Mouse (Mus musculus) midbrain, embryonic 16.5 days (tissue): ENCODE data around the gene Il6ra. TPM values are rescaled to one million over a fixed set of nuclear protein-coding genes. Genes with fewer than 3 reads are reported as not detected.

Source experiments
- ATAC-seq: fragments of 200-750 bp; cut with Nextera tagmentation; 2 replicates; pipeline ENCODE4 v1.8.0; 2017; ENCODE audit warnings: moderate TSS enrichment
- H3K27ac ChIP-seq: fragments of 300-500 bp; sonication (generic); 2 replicates; pipeline ENCODE4 v1.5.1; 2014; ENCODE audit warnings: mild to moderate bottlenecking, low read length, mixed read lengths
- H3K27me3 ChIP-seq: fragments of 300-500 bp; sonication (generic); 2 replicates; pipeline ENCODE4 v1.6.1; 2014; ENCODE audit warnings: low read depth, low read length, mixed read lengths; ENCODE audit not compliant: control insufficient read depth, insufficient read depth
- H3K36me3 ChIP-seq: fragments of 300-500 bp; sonication (generic); 2 replicates; pipeline ENCODE4 v1.6.1; 2014; ENCODE audit warnings: mild to moderate bottlenecking, low read length, moderate library complexity, mixed read lengths; ENCODE audit not compliant: control insufficient read depth, insufficient read depth
- H3K4me1 ChIP-seq: fragments of 300-500 bp; sonication (generic); 2 replicates; pipeline ENCODE4 v1.6.1; 2014; ENCODE audit warnings: mild to moderate bottlenecking, low read length, mixed read lengths; ENCODE audit not compliant: control insufficient read depth, insufficient read depth
- H3K4me2 ChIP-seq: fragments of 300-500 bp; sonication (generic); 2 replicates; pipeline ENCODE4 v1.6.1; 2014; ENCODE audit warnings: mild to moderate bottlenecking, low read length, mixed read lengths
- H3K4me3 ChIP-seq: fragments of 300-500 bp; sonication (generic); 2 replicates; pipeline ENCODE4 v1.5.1; 2014; ENCODE audit warnings: low read depth, mild to moderate bottlenecking, low read length, moderate library complexity, mixed read lengths
- H3K9ac ChIP-seq: fragments of 300-500 bp; sonication (generic); 2 replicates; pipeline ENCODE4 v1.6.1; 2014; ENCODE audit warnings: low read depth, low read length, mixed read lengths
- H3K9me3 ChIP-seq: fragments of 300-500 bp; sonication (generic); replicated peaks from 2 replicates; pipeline ENCODE4 v1.6.1; 2014; ENCODE audit warnings: mild to moderate bottlenecking, low read length, mixed read lengths; ENCODE audit not compliant: control insufficient read depth, poor library complexity, severe bottlenecking
- WGBS: fragments of 180-500 bp; shearing (Covaris S2); extraction: QIAGEN DNeasy Blood & Tissue Kit; methylation state at CpG from one replicate; pipeline ENCODE4 v1.1.7; 2014; 5-methylcytosine and 5-hydroxymethylcytosine counted together
- polyA plus RNA-seq: library from polyadenylated mRNA; unstranded; fragments of >200 nt; fragmentation: Nextera tagmentation; extraction: Ambion mirVana; gene quantifications from 2 replicates; pipeline ENCODE4 v1.2.1, GENCODE M21; 2015

Gene Il6ra
- polyA plus RNA-seq, 1 experiment from 2014 or later: 0.75 TPM

DNA sequence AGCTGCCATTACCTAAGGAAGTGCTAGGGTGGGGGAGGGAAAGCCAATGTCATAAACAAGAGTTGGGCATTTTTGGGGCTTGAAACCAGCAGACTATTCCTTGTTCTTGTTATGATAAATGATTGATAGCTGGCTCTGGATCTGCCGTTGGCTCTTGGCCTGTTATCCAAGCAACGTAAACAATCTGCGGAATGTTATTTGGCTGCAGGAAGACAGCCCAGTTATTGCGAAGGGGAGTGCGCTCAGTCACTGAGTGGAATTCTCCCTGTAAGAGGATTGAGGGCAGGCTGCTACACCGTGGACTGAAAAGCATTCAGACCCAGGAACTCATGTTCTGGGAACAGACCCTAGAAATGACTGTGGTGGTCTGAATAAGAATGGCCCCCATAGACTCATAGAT lies 40.3 kb downstream of the Il6ra start:
- H3K27me3 ChIP-seq: 0 out of 2 replicates have a peak, but pooled peaks cover 3% of the 10 kb centered on the region
- H3K4me2 ChIP-seq: no peak overlapping the region
- ATAC-seq: no peak

DNA sequence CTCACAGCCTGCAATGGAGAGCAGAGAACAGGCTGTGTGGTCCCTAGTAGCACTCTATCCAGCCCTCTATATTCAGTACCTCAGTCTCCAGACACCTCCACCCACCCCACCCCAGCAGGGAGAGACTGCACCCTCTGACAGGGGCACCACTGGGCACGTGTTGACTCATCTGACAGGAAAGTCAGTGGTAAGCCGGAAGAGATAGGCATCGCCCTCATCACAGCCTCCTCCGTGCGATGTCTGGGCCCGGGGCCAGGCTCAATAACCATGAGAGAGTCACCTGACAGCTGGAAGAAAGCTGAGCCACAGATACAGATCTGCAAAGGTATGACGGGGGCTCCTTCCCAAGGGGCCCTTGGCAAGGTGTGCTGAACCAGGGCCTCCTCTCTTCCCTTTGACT lies 40.8 kb downstream of the Il6ra start:
- no peak overlapping the region for H3K27ac ChIP-seq
- H3K4me2 ChIP-seq: no peak overlapping the region
- peaks cover 5% of the 10 kb centered on the region for H3K4me1 ChIP-seq
- no peak for ATAC-seq
- H3K36me3 ChIP-seq: no peaks in the 10 kb centered on the region
- H3K9ac ChIP-seq: no peak overlapping the region
- no peak overlapping the region for H3K4me3 ChIP-seq
- 90% methylated on average over 7 of the region's 7 CpGs for WGBS
- 0 out of 2 replicates have a peak, but pooled peaks cover 3% of the 10 kb centered on the region for H3K27me3 ChIP-seq
- H3K9me3 ChIP-seq: no peaks in the 10 kb centered on the region; the same call in 1 of the 2 replicates

More for the DNA sequence above, 40.3 kb downstream of the Il6ra start:
- Histone ChIP-seq H3K36me3 (no peaks in the 10 kb centered on the region), H3K4me3 (no peak overlapping the region), H3K4me1 (peaks cover 1% of the 10 kb centered on the region), H3K27ac (no peak overlapping the region), H3K9me3 (no peaks in the 10 kb centered on the region; the same call in 1 of the 2 replicates), H3K9ac (no peak overlapping the region)
- WGBS: 88% methylated on average over 6 of the region's 6 CpGs

DNA sequence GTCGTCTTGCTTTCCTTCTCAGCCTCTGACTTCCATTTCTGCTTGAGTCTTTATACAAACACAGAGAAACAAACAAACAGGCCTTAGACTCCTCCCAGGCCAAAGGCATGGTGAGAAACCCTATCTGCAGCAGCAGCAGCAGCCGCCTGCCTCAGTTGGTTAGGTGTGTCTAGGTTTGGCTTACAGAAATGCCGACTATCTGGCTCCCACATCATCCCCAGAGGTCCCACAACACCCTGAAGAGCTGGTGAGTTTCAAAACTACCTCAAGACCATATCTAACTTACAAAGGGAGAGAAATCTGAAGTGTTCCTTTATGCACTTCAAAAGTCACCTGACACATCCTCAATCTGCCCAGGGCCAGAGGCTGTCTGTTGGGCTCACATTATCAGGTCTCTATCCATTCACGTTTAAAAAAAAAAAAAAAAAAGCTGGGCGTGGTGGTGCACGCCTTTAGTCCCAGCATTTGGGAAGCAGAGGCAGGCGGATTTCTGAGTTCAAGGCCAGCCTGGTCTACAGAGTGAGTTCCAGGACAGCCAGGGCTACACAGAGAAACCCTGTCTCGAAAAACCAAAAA lies 41.6 kb downstream of the Il6ra start:
- Histone ChIP-seq H3K4me3 (no peak overlapping the region), H3K9me3 (no peaks in the 10 kb centered on the region; the same call in 1 of the 2 replicates), H3K27me3 (0 out of 2 replicates have a peak, but pooled peaks cover 3% of the 10 kb centered on the region), H3K4me1 (peaks cover 5% of the 10 kb centered on the region), H3K36me3 (no peaks in the 10 kb centered on the region), H3K9ac (no peak overlapping the region), H3K4me2 (no peak overlapping the region), H3K27ac (no peak overlapping the region)
- ATAC-seq: no peak
- 77% methylated on average over 8 of the region's 8 CpGs for WGBS

DNA sequence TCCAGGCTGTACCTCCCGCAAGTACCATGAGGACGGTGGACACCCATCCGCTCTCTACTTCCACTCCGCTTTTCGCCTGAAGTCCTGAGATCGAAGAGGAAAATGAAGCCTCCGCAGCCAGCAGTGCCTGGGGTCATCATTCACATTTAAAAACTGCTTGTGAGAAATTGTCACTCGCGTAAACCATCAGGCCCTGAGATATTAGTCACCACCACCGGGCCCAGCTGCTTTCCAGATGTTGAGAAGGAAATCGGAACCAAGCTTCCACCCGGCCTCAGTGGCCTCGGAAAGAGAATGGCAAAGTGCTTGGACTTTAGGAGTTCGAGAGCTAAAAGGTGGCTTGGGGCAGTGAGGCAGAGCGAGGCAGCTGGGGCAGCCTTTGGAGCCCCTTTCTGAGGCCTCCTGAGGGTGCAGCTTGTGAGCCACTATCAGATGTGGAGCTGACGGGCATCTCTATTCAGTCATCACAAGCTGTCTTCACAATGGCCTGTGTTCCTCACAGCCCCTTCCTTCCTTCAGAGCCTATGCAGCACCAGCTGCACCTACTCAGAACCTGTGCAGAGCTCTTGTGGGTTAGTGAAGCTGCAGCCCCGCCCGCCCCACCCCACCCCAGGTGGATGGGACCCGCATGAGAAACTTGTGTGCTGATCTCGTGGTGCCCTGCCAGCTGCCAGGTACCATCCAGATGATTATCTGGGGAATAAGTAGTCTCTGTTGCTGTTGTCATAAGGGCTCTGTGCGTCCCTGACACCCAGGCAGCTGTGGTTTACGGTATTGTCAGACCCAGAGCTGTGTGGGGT lies 42.3 kb downstream of the Il6ra start:
- Histone ChIP-seq H3K4me1 (peaks cover 5% of the 10 kb centered on the region), H3K36me3 (no peaks in the 10 kb centered on the region), H3K27me3 (0 out of 2 replicates have a peak, but pooled peaks cover under 1% of the 10 kb centered on the region), H3K9ac (no peak overlapping the region), H3K27ac (no peak overlapping the region), H3K9me3 (no peaks in the 10 kb centered on the region; the same call in 1 of the 2 replicates), H3K4me3 (no peak overlapping the region), H3K4me2 (no peak overlapping the region)
- no peak for ATAC-seq
- 82% methylated on average over 22 of the region's 22 CpGs for WGBS

DNA sequence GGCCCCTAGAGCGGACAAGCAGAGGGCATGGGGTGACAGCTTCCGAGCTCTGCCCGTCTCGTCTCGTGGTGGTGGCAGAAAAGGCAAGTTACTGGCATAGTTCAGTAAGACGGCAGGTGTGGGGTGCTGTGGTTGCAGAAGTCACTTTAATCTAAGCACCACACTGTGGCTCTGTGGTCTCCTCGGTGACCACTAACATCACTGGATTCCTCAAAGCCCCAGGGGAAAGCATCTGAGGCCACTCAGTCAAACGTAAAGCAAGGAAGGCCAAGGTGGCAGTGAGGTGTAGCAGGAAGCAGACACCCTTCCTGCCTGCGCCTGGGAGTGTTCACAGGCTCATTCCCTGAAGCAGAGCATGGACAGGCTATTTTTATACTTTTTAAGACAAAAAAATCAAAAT lies 43.4 kb downstream of the Il6ra start:
- no peak overlapping the region for H3K4me2 ChIP-seq
- no peak overlapping the region for H3K9ac ChIP-seq
- ATAC-seq: no peak
- no peaks in the 10 kb centered on the region; the same call in 1 of the 2 replicates for H3K9me3 ChIP-seq
- H3K27ac ChIP-seq: no peak overlapping the region
- 66% methylated on average over 9 of the region's 9 CpGs for WGBS
- peaks cover 5% of the 10 kb centered on the region for H3K4me1 ChIP-seq
- no peaks in the 10 kb centered on the region for H3K36me3 ChIP-seq
- H3K27me3 ChIP-seq: no peaks in the 10 kb centered on the region
- no peak overlapping the region for H3K4me3 ChIP-seq

DNA sequence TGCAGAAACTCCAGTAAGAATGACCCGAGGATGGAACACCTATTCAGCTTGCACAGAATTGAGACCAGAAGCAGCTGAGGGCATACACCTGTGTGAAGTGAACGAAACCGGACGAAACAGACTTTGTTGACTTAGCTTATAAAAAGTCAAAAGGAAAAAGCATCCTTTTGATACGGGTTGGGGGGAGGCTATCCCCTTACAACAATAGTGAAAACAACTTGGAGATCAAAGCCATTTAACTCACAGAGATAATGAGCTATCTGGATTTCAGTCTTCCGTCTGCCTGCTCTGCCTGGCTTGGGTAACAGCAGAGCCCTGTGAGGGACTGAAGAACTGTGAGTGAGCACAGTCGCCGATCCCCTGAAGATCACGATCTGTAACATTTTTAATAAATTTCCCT lies 44.0 kb downstream of the Il6ra start:
- Histone ChIP-seq H3K9me3 (no peaks in the 10 kb centered on the region; the same call in 1 of the 2 replicates), H3K4me1 (peaks cover 5% of the 10 kb centered on the region), H3K36me3 (no peaks in the 10 kb centered on the region), H3K9ac (no peak overlapping the region), H3K4me2 (no peak overlapping the region), H3K27ac (no peak overlapping the region), H3K27me3 (no peaks in the 10 kb centered on the region), H3K4me3 (no peak overlapping the region)
- 55% methylated on average over 9 of the region's 9 CpGs for WGBS
- ATAC-seq: no peak

DNA sequence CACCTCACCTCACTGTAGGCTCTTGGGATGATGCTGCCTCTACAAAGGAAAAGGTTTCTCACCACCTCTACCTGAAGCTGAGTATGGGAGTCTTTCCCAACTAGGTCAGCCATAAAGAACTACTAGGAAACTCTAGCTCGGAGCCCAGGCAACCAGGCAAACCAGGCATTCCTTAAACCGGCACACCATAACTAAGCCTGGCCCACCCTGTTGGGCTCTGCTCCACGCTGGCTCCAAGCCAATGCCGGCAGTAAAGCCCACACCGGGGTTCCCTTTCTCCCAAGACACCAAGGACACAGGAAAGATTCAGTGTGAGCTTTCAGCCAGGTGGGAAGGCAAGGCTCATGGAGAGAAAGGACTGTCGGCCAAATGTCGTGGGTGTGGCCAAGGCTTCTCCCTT lies 44.6 kb downstream of the Il6ra start:
- Histone ChIP-seq H3K27me3 (no peaks in the 10 kb centered on the region), H3K9me3 (no peaks in the 10 kb centered on the region; the same call in 1 of the 2 replicates), H3K4me2 (no peak overlapping the region), H3K27ac (no peak overlapping the region), H3K4me3 (no peak overlapping the region), H3K9ac (no peak overlapping the region), H3K36me3 (no peaks in the 10 kb centered on the region), H3K4me1 (peaks cover 5% of the 10 kb centered on the region)
- WGBS: 21% methylated on average over 7 of the region's 7 CpGs
- ATAC-seq: no peak

DNA sequence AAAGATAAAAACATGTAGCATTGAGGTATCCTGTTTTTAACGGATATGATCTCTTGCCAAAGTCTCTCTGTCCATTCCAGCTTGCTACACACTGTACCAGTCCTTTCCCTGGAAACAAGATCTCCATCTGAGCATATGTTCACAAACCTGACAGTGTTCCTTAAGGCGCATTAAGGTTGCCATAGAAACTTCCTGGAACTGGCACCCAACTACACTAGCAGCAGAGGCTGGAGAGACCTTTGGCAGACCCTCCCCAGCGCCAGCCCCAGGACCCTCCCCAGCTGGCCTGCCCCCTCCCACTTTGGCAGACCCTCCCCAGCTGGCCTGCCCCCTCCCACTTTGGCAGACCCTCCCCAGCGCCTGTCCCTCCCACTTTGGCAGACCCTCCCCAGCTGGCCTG lies 45.3 kb downstream of the Il6ra start:
- WGBS: 44% methylated on average over 3 of the region's 4 CpGs
- Histone ChIP-seq H3K4me3 (no peak overlapping the region), H3K9ac (no peak overlapping the region), H3K4me1 (peaks cover 5% of the 10 kb centered on the region), H3K27me3 (no peaks in the 10 kb centered on the region), H3K36me3 (no peaks in the 10 kb centered on the region), H3K9me3 (no peaks in the 10 kb centered on the region), H3K27ac (no peak overlapping the region), H3K4me2 (no peak overlapping the region)
- no peak for ATAC-seq

DNA sequence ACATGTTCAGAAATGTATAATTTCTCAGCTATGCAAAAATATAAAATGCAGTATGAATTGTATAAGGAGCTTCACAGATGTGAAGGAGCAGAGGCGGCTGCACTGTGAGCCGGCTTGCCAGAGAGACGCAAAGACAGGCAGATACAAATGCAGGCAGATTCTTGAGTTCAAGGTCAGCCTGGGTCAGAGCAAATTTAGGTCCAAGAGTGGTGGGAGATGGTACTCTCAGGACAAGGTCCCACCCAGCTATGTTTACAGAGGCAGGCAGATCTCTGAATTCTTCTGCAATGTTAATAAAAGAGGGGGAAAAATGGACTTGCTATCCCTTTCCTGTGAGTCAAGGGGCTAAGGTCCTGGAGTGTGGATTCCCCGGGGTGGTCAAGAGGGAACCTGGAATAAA lies 47.2 kb downstream of the Il6ra start:
- no peaks in the 10 kb centered on the region for H3K27me3 ChIP-seq
- peaks cover 8% of the 10 kb centered on the region for H3K4me1 ChIP-seq
- H3K4me2 ChIP-seq: no peak overlapping the region
- H3K9me3 ChIP-seq: no peaks in the 10 kb centered on the region
- no peaks in the 10 kb centered on the region for H3K36me3 ChIP-seq
- no peak overlapping the region for H3K27ac ChIP-seq
- no peak for ATAC-seq
- no peak overlapping the region for H3K9ac ChIP-seq
- no peak overlapping the region for H3K4me3 ChIP-seq
- WGBS: 72% methylated on average over 4 of the region's 4 CpGs
